Mouse (Mus musculus) forebrain, embryonic 14.5 days (tissue): ENCODE measurements around the gene Tex46. TPM values are rescaled to one million over a fixed set of nuclear protein-coding genes. Genes with fewer than 3 reads are reported as not detected.

Experiments used
- ATAC-seq: fragments of 200-750 bp; cut with Nextera tagmentation; 2 replicates; pipeline ENCODE4 v1.8.0; 2017; ENCODE audit warnings: mild to moderate bottlenecking, moderate library complexity
- DNase-seq: peaks from one replicate; pipeline ENCODE4 v3.0.0-alpha.2; 2015; ENCODE audit warnings: low spot score
- H3K27ac ChIP-seq: fragments of 300-500 bp; sonication (generic); 2 replicates; pipeline ENCODE4 v1.5.1; 2014; ENCODE audit warnings: low read depth, mild to moderate bottlenecking, control low read depth, low read length, moderate library complexity
- H3K27me3 ChIP-seq: fragments of 300-500 bp; sonication (generic); replicated peaks from 2 replicates; pipeline ENCODE4 v1.6.1; 2014; ENCODE audit warnings: low read length, control low read depth, mixed read lengths; ENCODE audit not compliant: control insufficient read depth, insufficient read depth
- H3K36me3 ChIP-seq: fragments of 300-500 bp; sonication (generic); 2 replicates; pipeline ENCODE4 v1.6.1; 2014; ENCODE audit warnings: low read length, control low read depth; ENCODE audit not compliant: control insufficient read depth, insufficient read depth
- H3K4me1 ChIP-seq: fragments of 300-500 bp; sonication (generic); 2 replicates; pipeline ENCODE4 v1.6.1; 2014; ENCODE audit warnings: antibody characterized with exemption, low read length, control low read depth; ENCODE audit not compliant: control insufficient read depth, insufficient read depth
- H3K4me2 ChIP-seq: fragments of 300-500 bp; sonication (generic); 2 replicates; pipeline ENCODE4 v1.6.1; 2014; ENCODE audit warnings: mild to moderate bottlenecking, control low read depth, low read length
- H3K4me3 ChIP-seq: fragments of 300-500 bp; sonication (generic); 2 replicates; pipeline ENCODE4 v1.5.1; 2014; ENCODE audit warnings: low read depth, low read length, control low read depth
- H3K9ac ChIP-seq: fragments of 300-500 bp; sonication (generic); 2 replicates; pipeline ENCODE4 v1.6.1; 2014; ENCODE audit warnings: mild to moderate bottlenecking, low read length, control low read depth, moderate library complexity
- H3K9me3 ChIP-seq: fragments of 300-500 bp; sonication (generic); replicated peaks from 2 replicates; pipeline ENCODE4 v1.6.1; 2016; ENCODE audit warnings: low read length, control low read depth, mixed read lengths; ENCODE audit not compliant: control insufficient read depth
- WGBS: fragments of 180-500 bp; shearing (Covaris S2); extraction: QIAGEN DNeasy Blood & Tissue Kit; methylation state at CpG from one replicate; pipeline ENCODE4 v1.1.7; 2014; 5-methylcytosine and 5-hydroxymethylcytosine counted together
- polyA plus RNA-seq: library from polyadenylated mRNA; unstranded; fragments of >200 nt; fragmentation: Nextera tagmentation; extraction: Ambion mirVana; gene quantifications from 2 replicates; pipeline ENCODE4 v1.2.1, GENCODE M21; 2014

Gene Tex46
- polyA plus RNA-seq, 1 experiment from 2014 or later = not detected

- no peak overlapping the region for H3K4me2 ChIP-seq
- H3K4me1 ChIP-seq = peaks cover 5% of the 10 kb centered on the region
- no peak overlapping the region for H3K27ac ChIP-seq
- H3K27me3 ChIP-seq = no peaks in the 10 kb centered on the region
- ATAC-seq (no peak), DNase-seq (no peak)
- peaks cover 18% of the 10 kb centered on the region for H3K36me3 ChIP-seq
- no peaks in the 10 kb centered on the region for H3K9me3 ChIP-seq
- H3K4me3 ChIP-seq = no peak overlapping the region
- H3K9ac ChIP-seq = no peak overlapping the region
- WGBS = 86% methylated on average over 6 of the region's 6 CpGs
Measured at GRCm38 (mm10) chr4:136595221-136595620, 15.0 kb upstream of the Tex46 start.

GRCm38 (mm10) chr4:136598268-136598876 is 11.9 kb upstream of the Tex46 start:
- peaks cover 12% of the 10 kb centered on the region for H3K4me1 ChIP-seq

DNA sequence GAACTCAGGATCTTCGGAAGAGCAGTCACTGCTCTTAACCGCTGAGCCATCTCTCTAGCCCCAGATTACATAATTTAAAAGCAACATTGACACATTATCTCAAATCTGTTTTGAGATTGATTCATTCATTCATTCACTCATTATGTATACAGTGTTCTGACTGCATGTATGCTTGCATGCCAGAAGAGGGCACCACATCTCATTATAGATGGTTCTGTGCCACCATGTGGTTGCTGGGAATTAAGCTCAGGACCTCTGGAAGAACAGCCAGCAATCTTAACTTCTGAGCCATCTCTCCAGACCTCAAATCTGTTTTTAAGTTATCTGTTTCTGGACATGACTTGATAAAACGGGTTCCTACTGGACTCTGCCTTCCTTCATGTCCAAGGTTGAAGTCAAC is 10.4 kb upstream of the Tex46 start:
- Histone ChIP-seq H3K27me3 (no peaks in the 10 kb centered on the region), H3K27ac (no peak overlapping the region), H3K4me1 (peaks cover 8% of the 10 kb centered on the region), H3K9me3 (no peaks in the 10 kb centered on the region), H3K9ac (no peak overlapping the region), H3K4me2 (peak overlapping the region; percentile 71; the same call in 1 of the 2 replicates), H3K36me3 (no peaks in the 10 kb centered on the region), H3K4me3 (no peak overlapping the region)
- no peak for DNase-seq
- ATAC-seq = no peak
- 92% methylated on average over 3 of the region's 3 CpGs for WGBS

More at GRCm38 (mm10) chr4:136598268-136598876, 11.9 kb upstream of the Tex46 start:
- H3K27ac ChIP-seq = no peak overlapping the region
- no peaks in the 10 kb centered on the region for H3K27me3 ChIP-seq
- no peaks in the 10 kb centered on the region for H3K36me3 ChIP-seq
- 94% methylated on average over 7 of the region's 7 CpGs for WGBS
- no peak overlapping the region for H3K4me2 ChIP-seq
- no peak overlapping the region for H3K4me3 ChIP-seq
- DNase-seq = no peak
- ATAC-seq = no peak
- H3K9ac ChIP-seq = no peak overlapping the region
- H3K9me3 ChIP-seq = no peaks in the 10 kb centered on the region

DNA sequence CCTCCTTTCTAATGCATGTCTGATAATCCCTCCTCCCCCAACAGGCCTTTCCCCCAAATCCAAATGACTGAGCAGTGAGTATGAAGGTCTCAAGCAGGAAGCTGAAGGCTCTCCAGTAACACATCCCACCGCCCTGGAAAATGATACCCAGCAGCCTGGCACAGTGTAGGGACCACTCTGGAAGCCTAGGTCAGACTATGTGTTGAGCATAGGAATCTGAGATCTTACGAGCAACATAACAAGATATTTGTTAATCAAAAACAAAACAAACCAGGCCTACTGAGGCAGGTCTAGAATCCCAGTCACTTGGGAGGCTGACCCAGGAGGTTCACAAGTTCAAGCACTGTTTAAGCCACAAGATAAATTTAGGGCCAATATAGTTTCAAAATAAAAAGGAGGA is 9.7 kb upstream of the Tex46 start:
- 92% methylated on average over 2 of the region's 2 CpGs for WGBS
- H3K4me3 ChIP-seq = peak overlapping the region; percentile 99
- H3K4me1 ChIP-seq = peaks cover 8% of the 10 kb centered on the region
- H3K27ac ChIP-seq = no peak overlapping the region
- H3K36me3 ChIP-seq = no peaks in the 10 kb centered on the region
- H3K27me3 ChIP-seq = no peaks in the 10 kb centered on the region
- ATAC-seq = no peak
- no peak for DNase-seq
- no peaks in the 10 kb centered on the region for H3K9me3 ChIP-seq
- peak overlapping the region; percentile 71 for H3K4me2 ChIP-seq
- H3K9ac ChIP-seq = peak overlapping the region; percentile 100; the same call in 1 of the 2 replicates

GRCm38 (mm10) chr4:136601476-136601875 is 8.8 kb upstream of the Tex46 start:
- peak overlapping the region; percentile 100 for H3K9ac ChIP-seq
- peak overlapping the region; percentile 97 for H3K27ac ChIP-seq
- peaks cover 8% of the 10 kb centered on the region for H3K4me1 ChIP-seq
- peak overlapping the region; percentile 71 for H3K4me2 ChIP-seq
- H3K9me3 ChIP-seq = no peaks in the 10 kb centered on the region
- no peaks in the 10 kb centered on the region for H3K36me3 ChIP-seq
- DNase-seq (peak; percentile 87), ATAC-seq (peak; percentile 54)
- H3K4me3 ChIP-seq = peak overlapping the region; percentile 99
- WGBS = under 1% methylated on average over 13 of the region's 13 CpGs
- H3K27me3 ChIP-seq = no peaks in the 10 kb centered on the region

- Histone ChIP-seq H3K36me3 (no peaks in the 10 kb centered on the region), H3K27ac (peak overlapping the region; percentile 97), H3K27me3 (no peaks in the 10 kb centered on the region), H3K4me2 (peak overlapping the region; percentile 71), H3K9me3 (no peaks in the 10 kb centered on the region), H3K4me3 (peak overlapping the region; percentile 99), H3K9ac (peak overlapping the region; percentile 100), H3K4me1 (peaks cover 8% of the 10 kb centered on the region)
- WGBS = under 1% methylated on average over 65 of the region's 68 CpGs
- ATAC-seq (peak; percentile 64), DNase-seq (peak; percentile 55)
Measured at GRCm38 (mm10) chr4:136602018-136602554, 8.2 kb upstream of the Tex46 start.

- DNase-seq (peak; percentile 97), ATAC-seq (peak; percentile 95)
- no peaks in the 10 kb centered on the region for H3K9me3 ChIP-seq
- H3K27ac ChIP-seq = peak within 1 kb of the TSS; percentile 97
- peaks cover 8% of the 10 kb centered on the region for H3K4me1 ChIP-seq
- no peaks in the 10 kb centered on the region for H3K27me3 ChIP-seq
- H3K4me2 ChIP-seq = peak within 1 kb of the TSS; percentile 71
- H3K4me3 ChIP-seq = peak within 1 kb of the TSS; percentile 99
- H3K9ac ChIP-seq = peak within 1 kb of the TSS; percentile 100
- no peaks in the 10 kb centered on the region for H3K36me3 ChIP-seq
- under 1% methylated on average over 29 of the region's 45 CpGs for WGBS
Measured at GRCm38 (mm10) chr4:136602568-136602967, 7.7 kb upstream of the Tex46 start, which contains the start of gene Kdm1a. Kdm1a (minus strand) TSS chr4:136602723.

GRCm38 (mm10) chr4:136605756-136606485 is 4.3 kb upstream of the Tex46 start:
- H3K27me3 ChIP-seq = no peaks in the 10 kb centered on the region
- no peak for DNase-seq
- H3K4me3 ChIP-seq = no peak overlapping the region
- peaks cover 1% of the 10 kb centered on the region; the same call in 1 of the 2 replicates for H3K4me1 ChIP-seq
- H3K27ac ChIP-seq = no peak overlapping the region
- no peaks in the 10 kb centered on the region for H3K9me3 ChIP-seq
- no peak overlapping the region for H3K4me2 ChIP-seq
- ATAC-seq = no peak
- 92% methylated on average over 19 of the region's 19 CpGs for WGBS
- H3K36me3 ChIP-seq = no peaks in the 10 kb centered on the region
- H3K9ac ChIP-seq = no peak overlapping the region

GRCm38 (mm10) chr4:136613657-136614056 is 3.4 kb downstream of the Tex46 start:
- no peaks in the 10 kb centered on the region for H3K4me1 ChIP-seq
- no peaks in the 10 kb centered on the region for H3K36me3 ChIP-seq
- no peak overlapping the region for H3K4me3 ChIP-seq
- 59% methylated on average over 7 of the region's 7 CpGs for WGBS
- no peak overlapping the region for H3K27ac ChIP-seq
- H3K27me3 ChIP-seq = no peaks in the 10 kb centered on the region
- DNase-seq (no peak), ATAC-seq (no peak)
- no peaks in the 10 kb centered on the region for H3K9me3 ChIP-seq
- no peak overlapping the region for H3K4me2 ChIP-seq
- H3K9ac ChIP-seq = no peak overlapping the region
